Mouse (Mus musculus) CH12.LX (cell line): Measurements from ENCODE around the gene Vwce. TPM values are rescaled to one million over a fixed set of nuclear protein-coding genes. Genes with fewer than 3 reads are reported as not detected.

Experiments used
- DNase-seq: peaks from one replicate; pipeline ENCODE4 v3.0.0-alpha.2; 2013; ENCODE audit errors: extremely low read depth
- H3K27ac ChIP-seq: 2 replicates; pipeline ENCODE4 v1.5.1; 2012; ENCODE audit warnings: low read depth, mild to moderate bottlenecking, control low read depth, moderate library complexity; ENCODE audit not compliant: insufficient read depth
- H3K27me3 ChIP-seq: replicated peaks from 2 replicates; pipeline ENCODE3; 2012; ENCODE audit warnings: inconsistent platforms
- H3K36me3 ChIP-seq, 2 experiments: replicated peaks in 1 of 2; 2 replicates each; pipeline versions ENCODE3 to v1.6.1; 2012; ENCODE audit warnings: inconsistent platforms in 1 of 2, low read length in 1 of 2, mild to moderate bottlenecking in 1 of 2, mixed read lengths in 1 of 2, moderate library complexity in 1 of 2; ENCODE audit not compliant: control insufficient read depth in 1 of 2, insufficient read depth in 1 of 2
- H3K4me1 ChIP-seq, 2 experiments: 2 replicates each; pipeline ENCODE4 v1.6.1; 2012; ENCODE audit warnings: inconsistent platforms in 1 of 2, moderate library complexity in 1 of 2; ENCODE audit not compliant: insufficient read depth in 2 of 2, control insufficient read depth in 1 of 2
- H3K4me2 ChIP-seq: 2 replicates; pipeline ENCODE4 v1.6.1; 2012; ENCODE audit warnings: low read depth, mild to moderate bottlenecking, control low read depth; ENCODE audit not compliant: poor library complexity, insufficient read depth, severe bottlenecking
- H3K4me3 ChIP-seq, 3 experiments: fragments of 150-350 bp in 1 of 3; sonication (generic) in 1 of 3; replicated peaks in 1 of 3; 2 replicates each; pipeline versions ENCODE3 to v1.5.1; 2011 to 2012; ENCODE audit warnings: low read depth in 2 of 3, low read length in 2 of 3, mild to moderate bottlenecking in 2 of 3, moderate library complexity in 2 of 3, control low read depth in 1 of 3, improper control_type of control experiment in 1 of 3, inconsistent platforms in 1 of 3, mixed read lengths in 1 of 3; ENCODE audit not compliant: poor library complexity in 1 of 3
- H3K79me2 ChIP-seq: replicated peaks from 2 replicates; pipeline ENCODE4 v1.6.1; 2012; ENCODE audit warnings: mild to moderate bottlenecking, moderate library complexity; ENCODE audit not compliant: control insufficient read depth, poor library complexity, insufficient read depth, severe bottlenecking; ENCODE audit errors: extremely low read depth
- H3K9ac ChIP-seq: 2 replicates; pipeline ENCODE4 v1.6.1; 2012; ENCODE audit warnings: low read depth, mild to moderate bottlenecking, control low read depth, moderate library complexity; ENCODE audit not compliant: insufficient read depth
- H3K9me3 ChIP-seq: replicated peaks from 2 replicates; pipeline ENCODE3; 2012; ENCODE audit warnings: low read length, inconsistent platforms, mixed read lengths
- CHD1 ChIP-seq: IDR thresholded peaks from 2 replicates; pipeline ENCODE4 v1.6.1; 2012; ENCODE audit warnings: low read depth, low read length, improper control_type of control experiment, inconsistent platforms
- E2F4 ChIP-seq: IDR thresholded peaks from 2 replicates; pipeline ENCODE4 v1.6.1; 2011; ENCODE audit warnings: low read depth, low read length, improper control_type of control experiment; ENCODE audit not compliant: insufficient replicate concordance
- EP300 ChIP-seq: IDR thresholded peaks from 2 replicates; pipeline ENCODE4 v1.6.1; 2011; ENCODE audit warnings: low read length, improper control_type of control experiment
- HCFC1 ChIP-seq: IDR thresholded peaks from 2 replicates; pipeline ENCODE4 v1.6.1; 2012; ENCODE audit warnings: low read depth, mild to moderate bottlenecking, inconsistent platforms, low read length, improper control_type of control experiment
- IRF4 ChIP-seq: IDR thresholded peaks from 2 replicates; pipeline ENCODE4 v1.6.1; 2014; ENCODE audit warnings: low read depth, mild to moderate bottlenecking, inconsistent platforms, low read length, improper control_type of control experiment
- JUN ChIP-seq: IDR thresholded peaks from 2 replicates; pipeline ENCODE4 v1.6.1; 2011; ENCODE audit warnings: low read depth, mild to moderate bottlenecking, low read length, improper control_type of control experiment, moderate library complexity; ENCODE audit not compliant: insufficient read depth
- JUND ChIP-seq: conservative IDR thresholded peaks from 2 replicates; pipeline ENCODE4 v1.6.1; 2011; ENCODE audit warnings: low read depth, low read length, improper control_type of control experiment
- KAT2A ChIP-seq: IDR thresholded peaks from 2 replicates; pipeline ENCODE4 v1.6.1; 2012; ENCODE audit warnings: low read length, improper control_type of control experiment, inconsistent platforms; ENCODE audit not compliant: insufficient replicate concordance
- MAFK ChIP-seq: IDR thresholded peaks from 2 replicates; pipeline ENCODE4 v1.6.1; 2011; ENCODE audit warnings: low read length, improper control_type of control experiment; ENCODE audit not compliant: insufficient replicate concordance
- MAX ChIP-seq: IDR thresholded peaks from 2 replicates; pipeline ENCODE4 v1.6.1; 2011; ENCODE audit warnings: low read length, improper control_type of control experiment
- MEF2A ChIP-seq: IDR thresholded peaks from 2 replicates; pipeline ENCODE4 v1.6.1; 2014; ENCODE audit warnings: low read depth, mild to moderate bottlenecking, inconsistent platforms, low read length, improper control_type of control experiment, borderline replicate concordance
- MXI1 ChIP-seq: IDR thresholded peaks from 2 replicates; pipeline ENCODE4 v1.6.1; 2011; ENCODE audit warnings: mild to moderate bottlenecking, low read depth, low read length, improper control_type of control experiment
- NRF1 ChIP-seq: IDR thresholded peaks from 2 replicates; pipeline ENCODE4 v1.6.1; 2014; ENCODE audit warnings: low read depth, mild to moderate bottlenecking, inconsistent platforms, low read length, improper control_type of control experiment, moderate library complexity
- PAX5 ChIP-seq: IDR thresholded peaks from 2 replicates; pipeline ENCODE4 v1.6.1; 2012; ENCODE audit warnings: low read length, inconsistent platforms, mixed read lengths
- POLR2AphosphoS2 ChIP-seq: IDR thresholded peaks from 2 replicates; pipeline ENCODE4 v1.6.1; 2011; ENCODE audit warnings: low read depth, low read length, improper control_type of control experiment
- RCOR1 ChIP-seq: conservative IDR thresholded peaks from 2 replicates; pipeline ENCODE4 v1.6.1; 2012; ENCODE audit warnings: low read depth, mild to moderate bottlenecking, inconsistent platforms, low read length, improper control_type of control experiment
- TCF12 ChIP-seq: IDR thresholded peaks from 2 replicates; pipeline ENCODE4 v1.6.1; 2014; ENCODE audit warnings: low read depth, mild to moderate bottlenecking, inconsistent platforms, low read length, improper control_type of control experiment
- UBTF ChIP-seq: IDR thresholded peaks from 2 replicates; pipeline ENCODE4 v1.6.1; 2012; ENCODE audit warnings: low read depth, mild to moderate bottlenecking, inconsistent platforms, low read length, improper control_type of control experiment, moderate library complexity
- USF2 ChIP-seq: conservative IDR thresholded peaks from 2 replicates; pipeline ENCODE4 v1.6.1; 2011; ENCODE audit warnings: low read depth, low read length, improper control_type of control experiment
- ZC3H11A ChIP-seq: IDR thresholded peaks from 2 replicates; pipeline ENCODE4 v1.6.1; 2012; ENCODE audit warnings: low read depth, mild to moderate bottlenecking, inconsistent platforms, low read length, improper control_type of control experiment
- ZMIZ1 ChIP-seq: IDR thresholded peaks from 2 replicates; pipeline ENCODE4 v1.6.1; 2012; ENCODE audit warnings: low read depth, mild to moderate bottlenecking, inconsistent platforms, low read length, improper control_type of control experiment
- ZNF384 ChIP-seq: IDR thresholded peaks from 2 replicates; pipeline ENCODE4 v1.6.1; 2012; ENCODE audit warnings: low read depth, low read length, improper control_type of control experiment, inconsistent platforms
- dilution Hi-C: fragments of 300-500 bp; cut with MboI; formaldehyde crosslinking; loops from 2 replicates; pipeline ENCODE4 v1.14.3; 2020; ENCODE audit warnings: low sequenced_read_pairs; ENCODE audit not compliant: extremely low pct_unique_long_range_greater_than_20kb, extremely low pct_ligation_motif_present
- in situ Hi-C: fragments of 300-500 bp; cut with MboI; formaldehyde crosslinking; loops from 3 replicates; pipeline ENCODE4 v1.14.3; 2019; ENCODE audit warnings: low sequenced_read_pairs, low pct_ligation_motif_present, low pct_unique_long_range_greater_than_20kb, mixed read lengths
- polyA plus RNA-seq: library from polyadenylated mRNA; unstranded; fragments of >175 nt; gene quantifications from 2 replicates; pipeline ENCODE4 v1.2.1, GENCODE M21; 2012; ENCODE audit warnings: low read depth; ENCODE audit not compliant: insufficient read length
- total RNA-seq, 2 experiments: library from RNA; depleted of rRNA; stranded (reverse); fragments of 300-350 nt in 1 of 2; fragments of >200 nt in 1 of 2; gene quantifications; 2 replicates each; pipeline ENCODE4 v1.2.3; 2012 to 2014

The Vwce gene
- total and polyA plus RNA-seq, 3 experiments, result 0.04 to 1.3 (median 0.13) TPM

- TF ChIP-seq POLR2AphosphoS2 (peak; percentile 92; the same call in 1 of the 2 replicates), EP300 (no peak), KAT2A (peak; percentile 92), JUN (no peak), NRF1 (peak; percentile 60), MXI1 (peak; percentile 98), ZNF384 (peak; percentile 28; the same call in 1 of the 2 replicates), ZMIZ1 (peak; percentile 97), TCF12 (peak; percentile 96), USF2 (no peak), UBTF (no peak; the same call in 1 of the 2 replicates), ZC3H11A (no peak), IRF4 (peak; percentile 69)
- TF ChIP-seq, all 38 proteins: peak for 25
Measured at GRCm38 (mm10) chr19:10605293-10605900, 28.6 kb upstream of the Vwce start, which contains the start of the genes Ddb1 and Tkfc (continued).

- dilution Hi-C loops (no loop called here), in situ Hi-C loops (no loop called here)
- Histone ChIP-seq H3K79me2 (peaks cover 41% of the 10 kb centered on the region), H3K4me2 (peak overlapping the region; percentile 96), H3K4me1 (peaks cover 13 to 58% of the 10 kb centered on the region in 2 experiments), H3K9ac (peak overlapping the region; percentile 96), H3K27ac (peak overlapping the region; percentile 61; the same call in 1 of the 2 replicates), H3K4me3 (peak overlapping the region; percentile 79 to 98 (median 93)), H3K9me3 (no peaks in the 10 kb centered on the region), H3K27me3 (no peaks in the 10 kb centered on the region), H3K36me3 (peaks cover 32 to 44% of the 10 kb centered on the region in 2 experiments)
- DNase-seq, result no peak
- TF ChIP-seq CHD1 (peak; percentile 59; the same call in 1 of the 2 replicates), JUND (no peak)
Measured at GRCm38 (mm10) chr19:10605901-10606622, 28.0 kb upstream of the Vwce start.

GRCm38 (mm10) chr19:10608573-10609240, 25.3 kb upstream of the Vwce start:
- Histone ChIP-seq H3K4me1 (peaks cover under 1 to 36% of the 10 kb centered on the region in 2 experiments), H3K79me2 (peaks cover 42% of the 10 kb centered on the region), H3K27ac (no peak overlapping the region), H3K36me3 (peaks cover 56 to 69% of the 10 kb centered on the region in 2 experiments), H3K9me3 (no peaks in the 10 kb centered on the region), H3K27me3 (no peaks in the 10 kb centered on the region), H3K9ac (no peak overlapping the region), H3K4me2 (no peak overlapping the region), H3K4me3 (no peak overlapping the region)
- TF ChIP-seq E2F4, result no peak
- no peak for TF ChIP-seq MAX
- TF ChIP-seq NRF1, result no peak
- TF ChIP-seq EP300, result no peak
- TF ChIP-seq POLR2AphosphoS2, result no peak
- no peak for TF ChIP-seq MAFK
- no peak for TF ChIP-seq HCFC1
- TF ChIP-seq PAX5, result no peak
- no peak for TF ChIP-seq UBTF
- no peak for TF ChIP-seq RCOR1
- no peak for TF ChIP-seq JUND
- TF ChIP-seq ZC3H11A, result no peak
- TF ChIP-seq IRF4, result no peak
- TF ChIP-seq MEF2A, result no peak
- TF ChIP-seq CHD1, result no peak
- no peak for DNase-seq
- in situ Hi-C loops (no loop called here), dilution Hi-C loops (no loop called here)
